Mouse (Mus musculus) adrenal gland, adult 8-10 months (tissue): ENCODE results near the gene Ces4a. TPM values are rescaled to one million over a fixed set of nuclear protein-coding genes. Genes with fewer than 3 reads are reported as not detected.
"Not testable (repeated sequence)": the region's sequence is repeated elsewhere in the genome, so short reads cannot be mapped to it uniquely, and the experiment has no call there.

Experiments
- DNase-seq: peaks from one replicate; pipeline ENCODE4 v3.0.0; 2022
- total RNA-seq, 4 experiments: library from RNA; stranded (reverse); gene quantifications; 2 replicates each; pipeline ENCODE4 v1.2.4; 2022

The Ces4a gene
- under 1 TPM in 2 of 4 experiments, not detected in 2; 0.16 to 0.24 TPM for total RNA-seq

GRCm38 (mm10) chr8:105131509-105131908 lies at the start of gene Ces4a:
Gene Ces4a, plus strand, starts transcription at chr8:105131800.
- no peak for DNase-seq

DNA sequence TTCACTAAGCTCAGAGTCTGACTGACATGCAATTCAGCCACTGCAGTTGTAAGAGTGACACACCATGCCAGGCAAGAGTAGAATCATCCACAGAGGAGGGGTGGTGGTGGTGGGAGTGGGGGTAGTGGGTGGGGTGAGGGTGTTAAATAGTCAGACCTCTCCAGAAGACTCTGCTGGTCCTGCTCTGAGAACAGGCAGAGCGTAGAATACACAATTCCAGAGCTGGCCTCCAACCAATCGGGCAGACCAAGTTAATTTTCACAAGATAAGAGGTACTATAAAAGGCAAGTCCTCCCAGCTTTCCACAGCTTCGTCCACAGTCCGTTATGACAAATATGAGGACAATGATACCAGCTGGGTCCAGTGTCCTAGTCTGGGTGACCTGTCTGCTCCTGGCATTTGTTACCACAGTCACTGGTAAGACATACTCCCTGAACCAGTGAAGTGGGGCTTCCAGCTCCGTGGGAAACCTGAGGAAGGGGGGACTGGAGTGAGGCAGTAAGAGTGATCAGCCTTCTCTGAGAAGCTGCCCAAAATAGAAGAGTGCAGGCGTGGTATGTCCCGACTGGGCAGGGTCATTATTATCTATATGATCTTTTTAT lies 48.0 kb upstream of the Ces4a start, which contains the start of gene Ces3b:
Ces3b (plus strand) TSS at position 305 of the 602 bp plus-strand sequence.
- no peak for DNase-seq

DNA sequence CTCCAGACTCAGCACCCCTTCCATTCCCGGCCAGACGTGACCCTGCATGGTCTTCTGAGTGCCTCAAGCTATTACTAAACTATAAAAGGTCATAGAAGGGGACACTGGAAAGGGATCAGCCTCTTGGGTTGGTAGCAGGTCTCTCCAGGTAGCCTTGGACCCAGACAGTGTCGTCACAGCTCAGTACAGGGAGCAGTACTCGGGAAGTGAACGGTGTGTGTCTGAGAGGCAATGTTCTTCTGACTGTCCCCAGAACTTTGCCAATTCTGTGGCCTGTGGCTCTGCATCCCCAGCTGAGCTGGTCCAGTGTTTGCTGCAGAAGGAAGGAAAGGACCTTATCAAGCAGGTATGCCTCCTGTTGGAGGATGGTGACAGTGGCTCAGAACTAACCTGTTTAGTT lies 43.4 kb upstream of the Ces4a start:
- not testable (repeated sequence) for DNase-seq

- no peak for DNase-seq
Measured at GRCm38 (mm10) chr8:105088581-105088980, 43.0 kb upstream of the Ces4a start.

- no peak for DNase-seq
Measured at GRCm38 (mm10) chr8:105093992-105094391, 37.6 kb upstream of the Ces4a start.

- DNase-seq = not testable (repeated sequence)
Measured at GRCm38 (mm10) chr8:105102101-105102785, 29.4 kb upstream of the Ces4a start.

DNA sequence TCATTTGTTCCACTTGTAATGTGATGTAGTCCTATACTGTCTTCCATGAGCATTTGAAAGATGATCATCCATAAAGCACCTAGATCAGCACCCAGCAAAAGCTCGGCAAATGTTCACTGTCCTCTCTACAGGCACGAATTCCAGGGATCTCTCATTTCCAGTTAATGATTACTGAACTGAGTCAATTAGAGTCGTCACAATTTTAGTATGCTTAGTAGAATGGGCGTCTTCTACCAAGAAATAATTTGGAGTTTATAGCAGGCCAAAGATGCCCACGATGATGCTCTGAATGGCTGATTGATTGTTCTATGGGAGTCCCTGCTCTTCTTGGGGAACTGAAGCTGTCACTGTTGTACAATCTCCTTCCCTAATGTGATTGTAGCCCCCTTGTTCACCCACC lies 27.9 kb upstream of the Ces4a start:
- not testable (repeated sequence) for DNase-seq

GRCm38 (mm10) chr8:105104220-105104619 lies 27.4 kb upstream of the Ces4a start:
- no peak for DNase-seq

DNA sequence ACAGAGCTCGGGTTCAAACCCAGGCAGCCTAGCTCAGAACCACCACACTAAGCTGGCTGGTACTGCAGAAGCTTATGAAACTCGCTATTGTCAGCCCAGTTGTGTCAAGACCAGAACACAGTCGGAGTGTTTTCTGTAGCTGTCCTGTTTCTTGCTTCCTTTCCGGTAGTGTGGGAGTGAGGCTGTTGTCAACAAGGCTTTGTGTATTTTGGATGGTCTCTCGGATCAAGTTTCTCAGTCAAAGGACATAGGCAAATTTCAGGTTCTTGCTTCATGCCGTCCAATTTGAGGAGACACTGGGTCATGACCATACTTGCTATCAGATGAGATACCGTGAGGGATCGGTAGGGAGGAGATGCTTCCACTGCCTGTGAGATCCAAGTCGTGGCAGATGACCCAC lies 1.7 kb upstream of the Ces4a start:
- no peak for DNase-seq

- DNase-seq = peak; percentile 76
Measured at GRCm38 (mm10) chr8:105138423-105138822, 6.8 kb downstream of the Ces4a start.

GRCm38 (mm10) chr8:105142395-105142794 lies 10.8 kb downstream of the Ces4a start:
- DNase-seq = no peak

DNA sequence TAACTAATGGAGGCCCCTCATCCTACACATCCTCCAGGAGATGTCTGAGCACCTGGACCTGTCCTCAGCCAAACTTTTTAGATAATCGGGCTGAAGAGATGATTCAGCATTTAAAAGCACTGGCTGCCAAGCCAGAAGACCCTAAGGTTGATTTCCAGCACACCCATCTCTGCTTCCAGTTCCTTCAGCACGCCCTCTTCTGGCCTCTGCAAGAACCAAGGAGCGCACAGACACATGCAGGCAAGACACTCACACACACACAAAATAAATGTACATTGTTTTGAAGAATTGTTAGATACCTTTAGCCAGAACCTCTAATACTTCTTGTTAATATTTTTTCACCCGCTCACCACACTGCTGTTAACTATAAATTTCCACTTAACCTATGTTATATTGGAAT lies 20.1 kb downstream of the Ces4a start:
- no peak for DNase-seq

GRCm38 (mm10) chr8:105152623-105153398 lies 21.2 kb downstream of the Ces4a start:
- DNase-seq = peak; percentile 87

- DNase-seq = no peak
Measured at GRCm38 (mm10) chr8:105154316-105154715, 22.7 kb downstream of the Ces4a start.

- peak; percentile 61 for DNase-seq
Measured at GRCm38 (mm10) chr8:105155091-105155745, 23.6 kb downstream of the Ces4a start.

DNA sequence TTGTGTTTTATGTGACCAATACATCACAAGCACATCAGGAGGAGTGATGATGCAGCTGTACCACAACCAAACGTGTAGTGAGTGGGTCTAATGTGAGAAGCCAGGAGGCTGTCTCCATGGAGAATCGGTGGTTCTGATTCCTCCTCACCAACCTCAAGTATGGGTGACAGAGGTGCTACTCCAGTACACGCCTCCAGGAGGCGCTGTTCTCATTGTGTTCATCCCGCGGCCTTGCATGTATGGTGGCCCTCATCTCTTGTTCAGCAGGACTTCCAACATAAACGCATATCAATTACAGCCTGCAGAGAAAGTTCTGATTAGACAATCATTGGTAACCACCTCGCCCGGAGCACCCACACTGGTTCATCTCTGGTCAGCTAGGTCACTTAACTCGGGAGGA lies 26.0 kb downstream of the Ces4a start:
- DNase-seq = no peak

GRCm38 (mm10) chr8:105158084-105158483 lies 26.5 kb downstream of the Ces4a start:
- DNase-seq = no peak

GRCm38 (mm10) chr8:105161121-105161652 lies 29.6 kb downstream of the Ces4a start:
- no peak for DNase-seq

GRCm38 (mm10) chr8:105164272-105164902 lies 32.8 kb downstream of the Ces4a start:
- no peak for DNase-seq

- peak; percentile 82 for DNase-seq
Measured at GRCm38 (mm10) chr8:105165191-105165590, 33.6 kb downstream of the Ces4a start.

GRCm38 (mm10) chr8:105167116-105167515 lies 35.5 kb downstream of the Ces4a start:
- no peak for DNase-seq

- DNase-seq = no peak
Measured at GRCm38 (mm10) chr8:105169582-105169981, 38.0 kb downstream of the Ces4a start.
